ENCODE assay signal across 8 mouse cellular contexts in genomic region chr17:57276634-57277121, GRCm38 (mm10). TPM values are rescaled to one million over a fixed set of nuclear protein-coding genes. Genes with fewer than 3 reads are reported as not detected.
A peak's percentile ranks its signal among the peaks of the same experiment; 100 is the strongest.
DNase-seq lines count a peak whose midpoint lies in the region; ATAC-seq and TF ChIP-seq lines count a peak whose summit lies in the region.

No protein-coding gene starts in this region.

- peak; percentile 85 for TF ChIP-seq CTCF in G1E (IDR thresholded peaks at IDR 0.05; ENCODE audit: low read depth, low read length)
- TF ChIP-seq CTCF in lung, adult 2 months (IDR thresholded peaks at IDR 0.05; ENCODE audit: insufficient read depth, low read length), result peak; percentile 83

- peak overlapping the region; percentile 62 for H3K4me2 ChIP-seq in forebrain, embryonic 12.5 days

- ATAC-seq in G1E (ENCODE audit: extremely low read depth, insufficient number of reproducible peaks, low FRiP score, poor library complexity, severe bottlenecking), result peak; percentile 37; the same call in 1 of the 2 replicates
- peak; percentile 73 for ATAC-seq in forebrain, embryonic 12.5 days (ENCODE audit: low FRiP score)
- peak; percentile 50 for ATAC-seq in neutrophil, adult 5-6 weeks (ENCODE audit: extremely low read depth, insufficient number of reproducible peaks, low FRiP score, poor library complexity, severe bottlenecking)

- peaks cover 18% of the 10 kb centered on the region for H3K36me3 ChIP-seq in G1E (replicated peaks)
- no peaks in the 10 kb centered on the region for H3K36me3 ChIP-seq in forebrain, embryonic 12.5 days (replicated peaks)

- DNase-seq in G1E (ENCODE audit: low spot score), result peak; percentile 74
- DNase-seq in c-Kit-positive CD71-positive TER-119-negative erythroid progenitor cells, embryonic 14.5 days (ENCODE audit: low read depth), result peak; percentile 80
- DNase-seq in heart, postnatal 10 days, result peak; percentile 84 to 87
- peak; percentile 78 to 84 for DNase-seq in kidney, postnatal 4 days
- DNase-seq in lung, adult 2 months, result peak; percentile 77
- DNase-seq in thymus, postnatal 0 days (ENCODE audit: low spot score), result peak; percentile 87

- peaks cover 67% of the 10 kb centered on the region for H3K4me1 ChIP-seq in G1E (ENCODE audit: insufficient read depth, low read depth, low read length)
- H3K4me1 ChIP-seq in forebrain, embryonic 12.5 days, result peaks cover 18% of the 10 kb centered on the region
- H3K4me1 ChIP-seq in lung, adult 2 months (ENCODE audit: control insufficient read depth, insufficient read depth, low read length), result 0 out of 2 replicates have a peak, but pooled peaks cover 4% of the 10 kb centered on the region

- H3K9me3 ChIP-seq in G1E (replicated peaks), result no peaks in the 10 kb centered on the region
- H3K9me3 ChIP-seq in forebrain, embryonic 12.5 days, result no peaks in the 10 kb centered on the region

- no peak overlapping the region for H3K27ac ChIP-seq in forebrain, embryonic 12.5 days

- peaks cover 32% of the 10 kb centered on the region for H3K27me3 ChIP-seq in G1E (ENCODE audit: insufficient read depth, low read length)
- peaks cover 61% of the 10 kb centered on the region for H3K27me3 ChIP-seq in forebrain, embryonic 12.5 days

- WGBS in forebrain, embryonic 12.5 days, result under 1% methylated on average over 20 of the region's 20 CpGs
- under 1% methylated on average over 20 of the region's 20 CpGs for WGBS in lung, adult 2 months

- intact Hi-C loops in heart, postnatal 10 days (cut with DNase I), result loop anchor here (1.0 to 2.0 kb wide), 2 partner anchors 28 to 286 kb away; partner anchors contain the start of genes Clpp and Gpr108

- H3K9ac ChIP-seq in forebrain, embryonic 12.5 days, result peak overlapping the region; percentile 5; the same call in 1 of the 2 replicates

- no peak for TF ChIP-seq POLR2A in lung, adult 2 months (IDR thresholded peaks at IDR 0.05; ENCODE audit: borderline replicate concordance, extremely low read depth, low read depth, low read length)

- H3K4me3 ChIP-seq in G1E (ENCODE audit: low read depth, low read length), result peak overlapping the region; percentile 69
- peak overlapping the region; percentile 42 for H3K4me3 ChIP-seq in forebrain, embryonic 12.5 days (replicated peaks)
- peak overlapping the region; percentile 97 for H3K4me3 ChIP-seq in lung, adult 2 months (replicated peaks; ENCODE audit: extremely low read depth, low read depth, low read length)

RNA-seq across cellular contexts. Expression of gene Vav1, which starts 2.2 kb away (rescaled TPM):
- total RNA-seq in G1E (2014; fragmentation: Nextera tagmentation) (43.6 and 48.1 TPM in 2 replicates), G1E (2017) (175 and 177 TPM in 2 replicates)
- polyA plus RNA-seq in G1E (2012), result 43.4 and 50.0 TPM in 2 replicates
- polyA plus RNA-seq in forebrain, embryonic 12.5 days (2016; fragmentation: Nextera tagmentation; extraction: Ambion mirVana), result 1.2 and 1.4 TPM in 2 replicates
- 1 to 10 TPM; 1.4 to 2.3 TPM for total RNA-seq in heart, postnatal 10 days (2021)
- 8.2 and 12.3 TPM in 2 replicates for polyA plus RNA-seq in lung, adult 2 months (2012; rRNA removed)
- 373 and 377 TPM in 2 replicates for total RNA-seq in neutrophil, adult 5-6 weeks (2017)
- polyA plus RNA-seq in thymus, postnatal 0 days (2015; fragmentation: Nextera tagmentation; extraction: Ambion mirVana), result 131 and 133 TPM in 2 replicates

RNA-seq across cellular contexts. Expression of gene Trip10, which starts 27.4 kb away (rescaled TPM):
- 12.9 and 16.3 TPM in 2 replicates for total RNA-seq in G1E (2014; fragmentation: Nextera tagmentation)
- total RNA-seq in G1E (2017), result 9.8 and 12.7 TPM in 2 replicates
- polyA plus RNA-seq in G1E (2012), result 20.1 and 22.0 TPM in 2 replicates
- 26.2 and 27.1 TPM in 2 replicates for polyA plus RNA-seq in forebrain, embryonic 12.5 days (2016; fragmentation: Nextera tagmentation; extraction: Ambion mirVana)
- total RNA-seq in heart, postnatal 10 days (2021), result 10 to 100 TPM; 57.8 to 72.1 TPM
- polyA plus RNA-seq in lung, adult 2 months (2012; rRNA removed), result 43.0 and 50.7 TPM in 2 replicates
- total RNA-seq in neutrophil, adult 5-6 weeks (2017), result 3.4 and 4.1 TPM in 2 replicates
- 15.7 and 18.2 TPM in 2 replicates for polyA plus RNA-seq in thymus, postnatal 0 days (2015; fragmentation: Nextera tagmentation; extraction: Ambion mirVana)

RNA-seq across cellular contexts. Expression of gene Gpr108, which starts 28.4 kb away (rescaled TPM):
- total RNA-seq in G1E (2014; fragmentation: Nextera tagmentation) (15.2 and 18.4 TPM in 2 replicates), G1E (2017) (16.7 and 22.1 TPM in 2 replicates)
- 12.4 and 15.1 TPM in 2 replicates for polyA plus RNA-seq in G1E (2012)
- 20.1 and 20.9 TPM in 2 replicates for polyA plus RNA-seq in forebrain, embryonic 12.5 days (2016; fragmentation: Nextera tagmentation; extraction: Ambion mirVana)
- 10 to 100 TPM; 26.5 TPM for total RNA-seq in heart, postnatal 10 days (2021)
- polyA plus RNA-seq in lung, adult 2 months (2012; rRNA removed), result 62.1 and 68.2 TPM in 2 replicates
- total RNA-seq in neutrophil, adult 5-6 weeks (2017), result 26.2 and 34.1 TPM in 2 replicates
- 37.3 and 40.0 TPM in 2 replicates for polyA plus RNA-seq in thymus, postnatal 0 days (2015; fragmentation: Nextera tagmentation; extraction: Ambion mirVana)

RNA-seq across cellular contexts. Expression of gene C3, which starts 48.7 kb away (rescaled TPM):
- not detected in 2 replicates for total RNA-seq in G1E (2014; fragmentation: Nextera tagmentation)
- total RNA-seq in G1E (2017), result 0.27 and 3.6 TPM in 2 replicates
- polyA plus RNA-seq in G1E (2012), result 0.04 and 0.10 TPM in 2 replicates
- polyA plus RNA-seq in forebrain, embryonic 12.5 days (2016; fragmentation: Nextera tagmentation; extraction: Ambion mirVana), result 0.04 and 0.14 TPM in 2 replicates
- 10 to 100 TPM; 42.3 to 66.3 TPM for total RNA-seq in heart, postnatal 10 days (2021)
- polyA plus RNA-seq in lung, adult 2 months (2012; rRNA removed), result 254 and 275 TPM in 2 replicates
- 164 TPM in 2 replicates for total RNA-seq in neutrophil, adult 5-6 weeks (2017)
- polyA plus RNA-seq in thymus, postnatal 0 days (2015; fragmentation: Nextera tagmentation; extraction: Ambion mirVana), result 5.0 and 5.4 TPM in 2 replicates

Comparison
In these comparisons a context has a peak if more than half of its experiments do, and no peak if none do; other contexts are left out.
1. H3K4me3 ChIP-seq: peak in every context shown above with its lines; median percentile 97 in lung, adult 2 months; 69 in G1E; 42 in forebrain, embryonic 12.5 days.